Mouse (Mus musculus): ENCODE measurements around the gene F2rl2. TPM values are rescaled to one million over a fixed set of nuclear protein-coding genes. Genes with fewer than 3 reads are reported as not detected.

Gene F2rl2
- polyA plus RNA-seq, 1 experiment, result not detected

GRCm38 (mm10) chr13:95657171-95657570, 39.5 kb upstream of the F2rl2 start:
- TF ChIP-seq POLR2A (IDR thresholded peaks at IDR 0.05; ENCODE audit: insufficient read depth, low read length) (no peak), EP300 (IDR thresholded peaks at IDR 0.05; ENCODE audit: insufficient read depth, low read depth, low read length) (peak; percentile 49; the same call in 1 of the 2 replicates), CTCF (IDR thresholded peaks at IDR 0.05; ENCODE audit: low read depth, low read length) (no peak)

DNA sequence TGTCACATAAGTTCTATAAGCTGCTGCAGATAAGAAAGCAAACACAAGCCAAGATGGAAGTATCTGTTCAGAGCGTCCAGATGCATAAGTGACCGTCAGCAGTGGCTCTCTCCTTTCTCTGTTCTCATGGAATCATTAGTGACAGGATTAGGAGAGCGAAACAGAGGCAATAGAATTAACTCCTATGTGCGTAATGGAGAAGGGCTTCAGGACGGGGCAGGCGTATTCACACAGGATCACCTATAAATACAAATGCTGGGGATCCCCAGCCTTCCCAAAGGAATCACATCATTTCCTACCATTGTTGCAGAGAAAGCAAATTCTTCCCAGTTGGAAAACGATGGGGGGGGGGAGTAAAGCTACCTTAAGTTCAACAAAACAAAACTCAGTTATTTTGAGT, 37.2 kb upstream of the F2rl2 start:
- H3K9ac ChIP-seq (ENCODE audit: low read depth, poor library complexity, severe bottlenecking), result no peak overlapping the region
- H3K36me3 ChIP-seq (ENCODE audit: control insufficient read depth, insufficient read depth, low read length, poor library complexity, severe bottlenecking), result no peaks in the 10 kb centered on the region
- H3K27ac ChIP-seq (ENCODE audit: insufficient read depth, low read length), result no peak overlapping the region
- H3K4me1 ChIP-seq (ENCODE audit: control insufficient read depth, insufficient read depth, low read length), result no peaks in the 10 kb centered on the region
- no peak overlapping the region for H3K4me3 ChIP-seq (ENCODE audit: low read depth, low read length)
- peaks cover 3% of the 10 kb centered on the region for H3K9me3 ChIP-seq (replicated peaks; ENCODE audit: control insufficient read depth, insufficient read depth, low read length, poor library complexity, severe bottlenecking)
- H3K27me3 ChIP-seq (ENCODE audit: control insufficient read depth, insufficient read depth, low read length, poor library complexity, severe bottlenecking), result no peaks in the 10 kb centered on the region
- TF ChIP-seq POLR2A (IDR thresholded peaks at IDR 0.05; ENCODE audit: insufficient read depth, low read length) (no peak), EP300 (IDR thresholded peaks at IDR 0.05; ENCODE audit: insufficient read depth, low read depth, low read length) (no peak), CTCF (IDR thresholded peaks at IDR 0.05; ENCODE audit: low read depth, low read length) (no peak)

More at GRCm38 (mm10) chr13:95657171-95657570, 39.5 kb upstream of the F2rl2 start:
- H3K4me3 ChIP-seq (ENCODE audit: low read depth, low read length), result no peak overlapping the region
- no peak overlapping the region for H3K9ac ChIP-seq (ENCODE audit: low read depth, poor library complexity, severe bottlenecking)
- H3K9me3 ChIP-seq (replicated peaks; ENCODE audit: control insufficient read depth, insufficient read depth, low read length, poor library complexity, severe bottlenecking), result peaks cover 3% of the 10 kb centered on the region
- peak overlapping the region; percentile 11; the same call in 1 of the 2 replicates for H3K27ac ChIP-seq (ENCODE audit: insufficient read depth, low read length)
- H3K27me3 ChIP-seq (ENCODE audit: control insufficient read depth, insufficient read depth, low read length, poor library complexity, severe bottlenecking), result no peaks in the 10 kb centered on the region
- H3K4me1 ChIP-seq (ENCODE audit: control insufficient read depth, insufficient read depth, low read length), result no peaks in the 10 kb centered on the region
- H3K36me3 ChIP-seq (ENCODE audit: control insufficient read depth, insufficient read depth, low read length, poor library complexity, severe bottlenecking), result no peaks in the 10 kb centered on the region

- TF ChIP-seq POLR2A (IDR thresholded peaks at IDR 0.05; ENCODE audit: insufficient read depth, low read length), result no peak
- no peak for TF ChIP-seq CTCF (IDR thresholded peaks at IDR 0.05; ENCODE audit: low read depth, low read length)
- TF ChIP-seq EP300 (IDR thresholded peaks at IDR 0.05; ENCODE audit: insufficient read depth, low read depth, low read length), result no peak
- Histone ChIP-seq H3K4me3 (ENCODE audit: low read depth, low read length) (no peak overlapping the region), H3K27me3 (ENCODE audit: control insufficient read depth, insufficient read depth, low read length, poor library complexity, severe bottlenecking) (no peaks in the 10 kb centered on the region), H3K27ac (ENCODE audit: insufficient read depth, low read length) (no peak overlapping the region), H3K36me3 (ENCODE audit: control insufficient read depth, insufficient read depth, low read length, poor library complexity, severe bottlenecking) (no peaks in the 10 kb centered on the region), H3K9ac (ENCODE audit: low read depth, poor library complexity, severe bottlenecking) (no peak overlapping the region), H3K4me1 (ENCODE audit: control insufficient read depth, insufficient read depth, low read length) (no peaks in the 10 kb centered on the region), H3K9me3 (replicated peaks; ENCODE audit: control insufficient read depth, insufficient read depth, low read length, poor library complexity, severe bottlenecking) (0 out of 2 replicates have a peak, but pooled peaks cover 3% of the 10 kb centered on the region)
Measured at GRCm38 (mm10) chr13:95663834-95664233, 32.8 kb upstream of the F2rl2 start.

DNA sequence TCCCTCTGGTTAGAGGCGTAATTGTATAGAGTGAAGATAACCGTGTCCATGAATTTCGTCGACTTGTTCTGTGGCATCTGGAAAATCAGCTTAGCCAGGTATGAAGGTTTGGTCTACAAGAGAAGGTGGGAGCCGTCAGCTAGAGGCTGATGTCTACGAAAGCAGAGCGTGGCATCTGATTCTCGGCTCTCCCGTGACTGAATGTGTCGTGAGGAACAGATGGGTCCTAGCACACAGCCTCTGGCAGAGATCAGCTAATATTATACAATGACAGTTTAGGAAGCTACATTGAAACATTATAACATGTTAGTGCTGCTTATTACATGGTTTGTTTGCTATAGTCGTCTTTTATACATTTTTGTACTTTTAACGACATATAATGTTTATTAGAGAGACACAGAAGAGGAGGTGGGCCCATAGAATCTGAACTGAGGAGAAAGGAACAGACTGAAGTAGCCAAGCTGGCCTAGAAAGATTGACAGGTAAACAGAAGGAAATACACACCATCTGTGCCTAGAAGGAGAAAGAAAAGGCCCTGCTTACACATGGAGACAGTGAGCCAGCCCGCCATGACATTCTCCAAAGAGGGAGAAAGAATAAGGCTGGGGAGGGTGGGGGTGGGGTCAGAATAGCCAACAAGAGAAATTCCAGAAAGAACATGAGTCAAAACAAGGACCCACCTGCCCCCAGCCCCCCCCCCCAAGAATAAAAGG, 30.9 kb upstream of the F2rl2 start:
- Histone ChIP-seq H3K27ac (ENCODE audit: insufficient read depth, low read length) (no peak overlapping the region), H3K27me3 (ENCODE audit: control insufficient read depth, insufficient read depth, low read length, poor library complexity, severe bottlenecking) (no peaks in the 10 kb centered on the region), H3K36me3 (ENCODE audit: control insufficient read depth, insufficient read depth, low read length, poor library complexity, severe bottlenecking) (no peaks in the 10 kb centered on the region), H3K4me1 (ENCODE audit: control insufficient read depth, insufficient read depth, low read length) (no peaks in the 10 kb centered on the region), H3K4me3 (ENCODE audit: low read depth, low read length) (no peak overlapping the region), H3K9ac (ENCODE audit: low read depth, poor library complexity, severe bottlenecking) (no peak overlapping the region), H3K9me3 (replicated peaks; ENCODE audit: control insufficient read depth, insufficient read depth, low read length, poor library complexity, severe bottlenecking) (0 out of 2 replicates have a peak, but pooled peaks cover 3% of the 10 kb centered on the region)
- TF ChIP-seq EP300 (IDR thresholded peaks at IDR 0.05; ENCODE audit: insufficient read depth, low read depth, low read length) (no peak), POLR2A (IDR thresholded peaks at IDR 0.05; ENCODE audit: insufficient read depth, low read length) (no peak), CTCF (IDR thresholded peaks at IDR 0.05; ENCODE audit: low read depth, low read length) (no peak)

DNA sequence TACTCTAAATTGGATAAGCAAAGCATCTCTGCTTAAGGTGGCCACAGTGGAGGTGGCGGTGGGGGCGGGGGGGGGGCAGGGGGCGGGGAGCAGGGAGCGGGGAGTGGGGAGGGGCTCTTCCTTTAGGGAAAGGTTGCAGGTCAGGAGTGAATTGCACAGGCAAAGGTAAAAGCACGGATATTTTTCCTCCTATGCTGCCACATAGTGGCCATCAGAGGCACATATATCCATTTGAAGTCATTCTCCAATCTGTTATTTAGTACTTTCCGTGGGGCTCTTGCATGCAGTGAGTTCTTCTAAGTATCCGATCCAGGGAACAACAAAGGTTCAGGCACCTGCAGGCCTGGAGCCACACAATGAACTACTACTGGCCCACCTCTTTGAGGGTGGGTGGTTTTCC, 29.4 kb upstream of the F2rl2 start:
- Histone ChIP-seq H3K27ac (ENCODE audit: insufficient read depth, low read length) (no peak overlapping the region), H3K4me3 (ENCODE audit: low read depth, low read length) (no peak overlapping the region), H3K4me1 (ENCODE audit: control insufficient read depth, insufficient read depth, low read length) (no peaks in the 10 kb centered on the region), H3K27me3 (ENCODE audit: control insufficient read depth, insufficient read depth, low read length, poor library complexity, severe bottlenecking) (no peaks in the 10 kb centered on the region), H3K36me3 (ENCODE audit: control insufficient read depth, insufficient read depth, low read length, poor library complexity, severe bottlenecking) (no peaks in the 10 kb centered on the region), H3K9me3 (replicated peaks; ENCODE audit: control insufficient read depth, insufficient read depth, low read length, poor library complexity, severe bottlenecking) (0 out of 2 replicates have a peak, but pooled peaks cover 3% of the 10 kb centered on the region), H3K9ac (ENCODE audit: low read depth, poor library complexity, severe bottlenecking) (no peak overlapping the region)
- TF ChIP-seq EP300 (IDR thresholded peaks at IDR 0.05; ENCODE audit: insufficient read depth, low read depth, low read length) (no peak), CTCF (IDR thresholded peaks at IDR 0.05; ENCODE audit: low read depth, low read length) (no peak), POLR2A (IDR thresholded peaks at IDR 0.05; ENCODE audit: insufficient read depth, low read length) (no peak)

GRCm38 (mm10) chr13:95670534-95670933, 26.1 kb upstream of the F2rl2 start:
- H3K36me3 ChIP-seq (ENCODE audit: control insufficient read depth, insufficient read depth, low read length, poor library complexity, severe bottlenecking), result no peaks in the 10 kb centered on the region
- H3K27ac ChIP-seq (ENCODE audit: insufficient read depth, low read length), result no peak overlapping the region
- TF ChIP-seq EP300 (IDR thresholded peaks at IDR 0.05; ENCODE audit: insufficient read depth, low read depth, low read length), result no peak
- no peak for TF ChIP-seq POLR2A (IDR thresholded peaks at IDR 0.05; ENCODE audit: insufficient read depth, low read length)
- TF ChIP-seq CTCF (IDR thresholded peaks at IDR 0.05; ENCODE audit: low read depth, low read length), result no peak
- no peaks in the 10 kb centered on the region for H3K4me1 ChIP-seq (ENCODE audit: control insufficient read depth, insufficient read depth, low read length)
- no peak overlapping the region for H3K4me3 ChIP-seq (ENCODE audit: low read depth, low read length)
- no peak overlapping the region for H3K9ac ChIP-seq (ENCODE audit: low read depth, poor library complexity, severe bottlenecking)
- 0 out of 2 replicates have a peak, but pooled peaks cover 3% of the 10 kb centered on the region for H3K9me3 ChIP-seq (replicated peaks; ENCODE audit: control insufficient read depth, insufficient read depth, low read length, poor library complexity, severe bottlenecking)
- H3K27me3 ChIP-seq (ENCODE audit: control insufficient read depth, insufficient read depth, low read length, poor library complexity, severe bottlenecking), result no peaks in the 10 kb centered on the region
